Mouse (Mus musculus): ENCODE results near the gene Col1a2. TPM values are rescaled to one million over a fixed set of nuclear protein-coding genes. Genes with fewer than 3 reads are reported as not detected.

Gene Col1a2
- total RNA-seq (2014; rRNA removed): 93.7 and 128 TPM in 2 replicates
- 63.5 and 67.5 TPM in 2 replicates for polyA plus RNA-seq (2015; fragmentation: Nextera tagmentation; extraction: Ambion mirVana)

- H3K4me3 ChIP-seq (ENCODE audit: low read depth, low read length): peak within 1 kb of the TSS; percentile 30
- TF ChIP-seq CTCF (IDR thresholded peaks at IDR 0.05): no peak
- no peaks in the 10 kb centered on the region for H3K36me3 ChIP-seq (ENCODE audit: insufficient read depth, low read length)
- peaks cover 8% of the 10 kb centered on the region for H3K4me1 ChIP-seq (ENCODE audit: insufficient read depth, low read length)
- ATAC-seq (ENCODE audit: low FRiP score) (no peak), DNase-seq (ENCODE audit: low spot score) (no peak)
- H3K9me3 ChIP-seq (ENCODE audit: low read length): no peaks in the 10 kb centered on the region
- WGBS: 41% methylated on average over 2 of the region's 3 CpGs
- H3K27ac ChIP-seq (ENCODE audit: low read depth, low read length): no peak within 1 kb of the TSS
- peak within 1 kb of the TSS; percentile 72 for H3K4me2 ChIP-seq (ENCODE audit: low read depth, low read length, poor library complexity, severe bottlenecking)
- H3K9ac ChIP-seq (replicated peaks; ENCODE audit: low read length, poor library complexity, severe bottlenecking): 0 out of 2 replicates have a peak within 1 kb of the TSS, but pooled peaks have one; percentile 24
- H3K27me3 ChIP-seq (ENCODE audit: insufficient read depth, low read length): peaks cover 10% of the 10 kb centered on the region; the same call in 1 of the 2 replicates
Observed at GRCm38 (mm10) chr6:4504603-4505131, at the start of gene Col1a2. Gene Col1a2, plus strand, starts transcription at chr6:4504814.

GRCm38 (mm10) chr6:4455518-4455917 is 49.1 kb upstream of the Col1a2 start:
- Histone ChIP-seq H3K36me3 (ENCODE audit: insufficient read depth, low read length) (no peaks in the 10 kb centered on the region), H3K4me2 (ENCODE audit: low read depth, low read length, poor library complexity, severe bottlenecking) (no peak overlapping the region), H3K4me1 (ENCODE audit: insufficient read depth, low read length) (no peaks in the 10 kb centered on the region), H3K4me3 (ENCODE audit: low read depth, low read length) (no peak overlapping the region), H3K27me3 (ENCODE audit: insufficient read depth, low read length) (no peaks in the 10 kb centered on the region), H3K27ac (ENCODE audit: low read depth, low read length) (no peak overlapping the region), H3K9me3 (ENCODE audit: low read length) (no peaks in the 10 kb centered on the region), H3K9ac (replicated peaks; ENCODE audit: low read length, poor library complexity, severe bottlenecking) (no peak overlapping the region)
- ATAC-seq (ENCODE audit: low FRiP score) (no peak), DNase-seq (ENCODE audit: low spot score) (no peak)
- WGBS: 45% methylated on average over 5 of the region's 5 CpGs
- no peak for TF ChIP-seq CTCF (IDR thresholded peaks at IDR 0.05)

- Histone ChIP-seq H3K9ac (replicated peaks; ENCODE audit: low read length, poor library complexity, severe bottlenecking) (no peak overlapping the region), H3K4me2 (ENCODE audit: low read depth, low read length, poor library complexity, severe bottlenecking) (no peak overlapping the region), H3K9me3 (ENCODE audit: low read length) (no peaks in the 10 kb centered on the region), H3K4me3 (ENCODE audit: low read depth, low read length) (no peak overlapping the region), H3K4me1 (ENCODE audit: insufficient read depth, low read length) (no peaks in the 10 kb centered on the region), H3K27ac (ENCODE audit: low read depth, low read length) (no peak overlapping the region), H3K36me3 (ENCODE audit: insufficient read depth, low read length) (no peaks in the 10 kb centered on the region), H3K27me3 (ENCODE audit: insufficient read depth, low read length) (no peaks in the 10 kb centered on the region)
- WGBS: 19% methylated on average over 5 of the region's 5 CpGs
- no peak for TF ChIP-seq CTCF (IDR thresholded peaks at IDR 0.05)
- DNase-seq (ENCODE audit: low spot score) (no peak), ATAC-seq (ENCODE audit: low FRiP score) (no peak)
Observed at GRCm38 (mm10) chr6:4455961-4456617, 48.5 kb upstream of the Col1a2 start.

DNA sequence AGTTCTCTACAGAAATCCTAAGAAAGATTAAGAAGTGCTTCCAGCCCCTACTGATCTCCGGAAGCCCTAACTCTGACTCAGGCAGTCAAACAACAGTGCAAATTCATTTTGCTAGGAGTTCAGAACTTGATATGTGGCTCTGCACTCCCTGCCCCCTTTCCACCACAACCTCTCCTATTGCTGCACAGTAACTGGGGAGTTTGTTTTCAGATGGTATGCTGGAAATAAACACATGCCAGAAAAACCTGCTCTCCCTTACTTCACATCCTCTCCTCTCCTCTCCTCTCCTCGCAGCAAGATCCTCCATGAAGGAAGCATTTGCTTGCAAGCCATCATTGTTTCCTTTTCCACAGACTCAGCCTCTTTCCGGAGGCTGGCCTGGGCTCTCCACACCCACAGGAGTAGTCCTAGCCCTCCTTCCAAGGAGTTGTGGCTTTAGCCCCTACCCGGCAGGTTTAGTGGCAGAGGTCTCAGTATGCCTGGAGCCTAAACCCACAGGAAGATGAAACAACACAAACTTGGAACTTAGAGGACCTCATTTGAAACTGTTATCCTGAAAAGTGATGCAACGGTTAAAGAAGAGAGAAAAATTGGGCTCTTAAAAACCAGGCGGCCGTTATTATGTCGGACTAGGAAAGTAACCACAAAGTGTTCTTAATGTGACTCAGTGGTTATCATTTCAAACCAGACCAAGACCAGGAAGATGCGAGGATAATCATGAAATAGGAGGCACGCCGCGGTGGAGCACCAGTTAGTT is 47.7 kb upstream of the Col1a2 start:
- no peak for DNase-seq (ENCODE audit: low spot score)
- 72% methylated on average over 12 of the region's 12 CpGs for WGBS
- TF ChIP-seq CTCF (IDR thresholded peaks at IDR 0.05): no peak
- no peaks in the 10 kb centered on the region for H3K36me3 ChIP-seq (ENCODE audit: insufficient read depth, low read length)
- H3K4me3 ChIP-seq (ENCODE audit: low read depth, low read length): no peak overlapping the region
- no peak for ATAC-seq (ENCODE audit: low FRiP score)
- no peak overlapping the region for H3K9ac ChIP-seq (replicated peaks; ENCODE audit: low read length, poor library complexity, severe bottlenecking)
- H3K27me3 ChIP-seq (ENCODE audit: insufficient read depth, low read length): no peaks in the 10 kb centered on the region
- H3K4me1 ChIP-seq (ENCODE audit: insufficient read depth, low read length): no peaks in the 10 kb centered on the region
- no peak overlapping the region for H3K27ac ChIP-seq (ENCODE audit: low read depth, low read length)
- no peak overlapping the region for H3K4me2 ChIP-seq (ENCODE audit: low read depth, low read length, poor library complexity, severe bottlenecking)
- H3K9me3 ChIP-seq (ENCODE audit: low read length): no peaks in the 10 kb centered on the region

GRCm38 (mm10) chr6:4457555-4457996 is 47.0 kb upstream of the Col1a2 start:
- no peak for DNase-seq (ENCODE audit: low spot score)
- WGBS: 42% methylated on average over 6 of the region's 6 CpGs
- no peak overlapping the region for H3K9ac ChIP-seq (replicated peaks; ENCODE audit: low read length, poor library complexity, severe bottlenecking)
- H3K27ac ChIP-seq (ENCODE audit: low read depth, low read length): no peak overlapping the region
- H3K4me1 ChIP-seq (ENCODE audit: insufficient read depth, low read length): no peaks in the 10 kb centered on the region
- H3K36me3 ChIP-seq (ENCODE audit: insufficient read depth, low read length): no peaks in the 10 kb centered on the region
- ATAC-seq (ENCODE audit: low FRiP score): no peak
- no peaks in the 10 kb centered on the region for H3K9me3 ChIP-seq (ENCODE audit: low read length)
- no peak overlapping the region for H3K4me2 ChIP-seq (ENCODE audit: low read depth, low read length, poor library complexity, severe bottlenecking)
- TF ChIP-seq CTCF (IDR thresholded peaks at IDR 0.05): no peak
- no peak overlapping the region for H3K4me3 ChIP-seq (ENCODE audit: low read depth, low read length)
- H3K27me3 ChIP-seq (ENCODE audit: insufficient read depth, low read length): no peaks in the 10 kb centered on the region

- Histone ChIP-seq H3K4me1 (ENCODE audit: insufficient read depth, low read length) (no peaks in the 10 kb centered on the region), H3K36me3 (ENCODE audit: insufficient read depth, low read length) (no peaks in the 10 kb centered on the region), H3K27ac (ENCODE audit: low read depth, low read length) (no peak overlapping the region), H3K4me3 (ENCODE audit: low read depth, low read length) (no peak overlapping the region), H3K9me3 (ENCODE audit: low read length) (no peaks in the 10 kb centered on the region), H3K27me3 (ENCODE audit: insufficient read depth, low read length) (no peaks in the 10 kb centered on the region), H3K4me2 (ENCODE audit: low read depth, low read length, poor library complexity, severe bottlenecking) (no peak overlapping the region), H3K9ac (replicated peaks; ENCODE audit: low read length, poor library complexity, severe bottlenecking) (no peak overlapping the region)
- no peak for ATAC-seq (ENCODE audit: low FRiP score)
- 29% methylated on average over 3 of the region's 3 CpGs for WGBS
- TF ChIP-seq CTCF (IDR thresholded peaks at IDR 0.05): no peak
- DNase-seq (ENCODE audit: low spot score): no peak
Observed at GRCm38 (mm10) chr6:4465320-4465719, 39.3 kb upstream of the Col1a2 start.
